Mouse (Mus musculus) embryonic facial prominence, embryonic 11.5 days (tissue): ENCODE measurements around the gene Zc3h18. TPM values are rescaled to one million over a fixed set of nuclear protein-coding genes. Genes with fewer than 3 reads are reported as not detected.

Experiments used
- ATAC-seq: fragments of 200-750 bp; cut with Nextera tagmentation; replicated peaks from 2 replicates; pipeline ENCODE4 v1.8.0; 2017; ENCODE audit warnings: low read depth; ENCODE audit not compliant: insufficient number of reproducible peaks, low FRiP score, low TSS enrichment
- DNase-seq: peaks from one replicate; pipeline ENCODE4 v3.0.0-alpha.2; 2015; ENCODE audit warnings: low spot score
- H3K27ac ChIP-seq: fragments of 300-500 bp; sonication (generic); replicated peaks from 2 replicates; pipeline ENCODE4 v1.5.1; 2014; ENCODE audit warnings: mild to moderate bottlenecking, low read depth, low read length, control low read depth
- H3K27me3 ChIP-seq: fragments of 300-500 bp; sonication (generic); 2 replicates; pipeline ENCODE4 v1.6.1; 2014; ENCODE audit warnings: mild to moderate bottlenecking, low read length, moderate library complexity, mixed read lengths; ENCODE audit not compliant: control insufficient read depth, insufficient read depth
- H3K36me3 ChIP-seq: fragments of 300-500 bp; sonication (generic); replicated peaks from 2 replicates; pipeline ENCODE4 v1.6.1; 2014; ENCODE audit warnings: low read depth, mild to moderate bottlenecking, low read length, moderate library complexity, mixed read lengths; ENCODE audit not compliant: control insufficient read depth, insufficient read depth
- H3K4me1 ChIP-seq: fragments of 300-500 bp; sonication (generic); 2 replicates; pipeline ENCODE4 v1.6.1; 2014; ENCODE audit warnings: low read length, mixed read lengths; ENCODE audit not compliant: control insufficient read depth, insufficient read depth
- H3K4me2 ChIP-seq: fragments of 300-500 bp; sonication (generic); 2 replicates; pipeline ENCODE4 v1.6.1; 2014; ENCODE audit warnings: low read depth, mild to moderate bottlenecking, control low read depth, low read length, moderate library complexity
- H3K4me3 ChIP-seq: fragments of 300-500 bp; sonication (generic); 2 replicates; pipeline ENCODE4 v1.5.1; 2014; ENCODE audit warnings: low read depth, low read length, control low read depth
- H3K9ac ChIP-seq: fragments of 300-500 bp; sonication (generic); replicated peaks from 2 replicates; pipeline ENCODE4 v1.6.1; 2014; ENCODE audit warnings: mild to moderate bottlenecking, control low read depth, low read length
- H3K9me3 ChIP-seq: fragments of 300-500 bp; sonication (generic); replicated peaks from 2 replicates; pipeline ENCODE4 v1.6.1; 2016; ENCODE audit warnings: mild to moderate bottlenecking, low read length, inconsistent platforms, mixed read lengths; ENCODE audit not compliant: control insufficient read depth
- WGBS: fragments of 180-500 bp; shearing (Covaris S2); extraction: QIAGEN DNeasy Blood & Tissue Kit; methylation state at CpG from one replicate; pipeline ENCODE4 v1.1.7; 2014; 5-methylcytosine and 5-hydroxymethylcytosine counted together
- polyA plus RNA-seq: library from polyadenylated mRNA; unstranded; fragments of >200 nt; fragmentation: Nextera tagmentation; extraction: Ambion mirVana; gene quantifications from 2 replicates; pipeline ENCODE4 v1.2.1, GENCODE M21; 2014

Gene Zc3h18
- polyA plus RNA-seq, 1 experiment from 2014 or later, result 40.1 TPM

DNA sequence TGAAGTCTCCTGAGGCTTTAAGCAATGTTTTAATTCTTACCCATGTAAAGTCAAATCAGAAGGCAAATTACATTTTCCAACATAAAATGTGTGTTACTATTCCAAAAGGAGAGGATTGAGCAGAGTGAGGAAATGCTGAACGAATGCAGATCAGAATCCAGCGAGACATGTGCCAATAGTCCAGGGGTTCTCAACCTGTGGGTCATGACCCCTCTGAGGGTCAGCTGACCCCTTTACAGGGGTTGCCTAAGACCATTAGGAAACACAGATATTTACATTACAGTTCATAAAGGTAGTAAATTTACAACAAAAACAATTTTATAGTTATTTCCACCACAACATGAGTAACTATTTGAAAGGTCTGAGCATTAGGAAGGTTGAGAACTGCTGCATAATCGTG lies 14.3 kb downstream of the Zc3h18 start:
- Histone ChIP-seq H3K27ac (no peak overlapping the region), H3K4me1 (no peaks in the 10 kb centered on the region), H3K36me3 (peaks cover 24% of the 10 kb centered on the region), H3K4me3 (no peak overlapping the region), H3K27me3 (no peaks in the 10 kb centered on the region), H3K9ac (no peak overlapping the region), H3K9me3 (no peaks in the 10 kb centered on the region), H3K4me2 (no peak overlapping the region)
- WGBS, result 90% methylated on average over 3 of the region's 3 CpGs
- DNase-seq, result no peak
- no peak for ATAC-seq

DNA sequence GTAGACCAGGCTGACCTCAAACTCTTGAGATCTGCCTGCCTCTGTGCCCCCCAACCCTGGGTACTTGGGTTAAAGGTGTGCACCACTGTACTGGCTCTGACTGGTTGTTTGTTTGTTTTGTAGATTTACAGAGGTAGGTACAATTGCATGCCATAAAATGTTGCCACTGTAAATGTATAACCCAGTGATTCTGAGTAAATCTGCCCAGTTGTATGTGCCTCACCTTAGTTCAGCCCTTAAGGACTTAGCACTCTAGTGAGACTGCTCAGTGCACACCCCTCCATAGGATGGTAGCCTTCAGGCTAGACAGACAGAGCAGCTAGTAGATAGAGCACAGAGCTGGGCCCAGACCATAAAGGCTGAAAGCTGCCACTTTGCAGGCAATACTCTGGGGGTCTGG lies 17.3 kb downstream of the Zc3h18 start:
- no peaks in the 10 kb centered on the region for H3K4me1 ChIP-seq
- H3K36me3 ChIP-seq, result peaks cover 12% of the 10 kb centered on the region
- H3K9ac ChIP-seq, result no peak overlapping the region
- no peak for ATAC-seq
- DNase-seq, result no peak
- H3K4me3 ChIP-seq, result no peak overlapping the region
- H3K4me2 ChIP-seq, result no peak overlapping the region
- no peaks in the 10 kb centered on the region for H3K9me3 ChIP-seq
- H3K27me3 ChIP-seq, result no peaks in the 10 kb centered on the region
- H3K27ac ChIP-seq, result no peak overlapping the region

DNA sequence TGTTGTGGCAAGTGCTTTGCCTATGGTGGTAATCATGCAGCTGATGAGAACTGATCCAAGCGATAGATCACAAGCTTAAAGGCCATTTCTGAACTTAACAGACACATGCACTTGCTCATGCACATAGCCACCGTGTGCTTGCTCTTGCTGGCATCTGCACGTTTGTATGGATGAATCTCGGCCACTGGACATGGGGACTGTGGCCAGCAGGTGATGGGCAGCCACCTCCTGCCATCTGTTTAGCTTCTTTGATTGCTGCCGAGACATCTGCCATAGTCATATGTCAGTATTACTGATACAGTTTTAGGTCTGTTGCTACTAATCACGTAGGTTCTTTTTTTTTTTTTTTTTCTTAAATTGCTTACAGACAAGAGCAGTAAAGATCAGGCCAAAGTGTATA lies 18.9 kb downstream of the Zc3h18 start:
- WGBS, result 86% methylated on average over 6 of the region's 6 CpGs
- Histone ChIP-seq H3K9ac (no peak overlapping the region), H3K4me3 (no peak overlapping the region), H3K4me2 (no peak overlapping the region), H3K27me3 (no peaks in the 10 kb centered on the region), H3K4me1 (no peaks in the 10 kb centered on the region), H3K9me3 (no peaks in the 10 kb centered on the region), H3K27ac (no peak overlapping the region), H3K36me3 (peaks cover 6% of the 10 kb centered on the region)
- ATAC-seq (no peak), DNase-seq (no peak)

DNA sequence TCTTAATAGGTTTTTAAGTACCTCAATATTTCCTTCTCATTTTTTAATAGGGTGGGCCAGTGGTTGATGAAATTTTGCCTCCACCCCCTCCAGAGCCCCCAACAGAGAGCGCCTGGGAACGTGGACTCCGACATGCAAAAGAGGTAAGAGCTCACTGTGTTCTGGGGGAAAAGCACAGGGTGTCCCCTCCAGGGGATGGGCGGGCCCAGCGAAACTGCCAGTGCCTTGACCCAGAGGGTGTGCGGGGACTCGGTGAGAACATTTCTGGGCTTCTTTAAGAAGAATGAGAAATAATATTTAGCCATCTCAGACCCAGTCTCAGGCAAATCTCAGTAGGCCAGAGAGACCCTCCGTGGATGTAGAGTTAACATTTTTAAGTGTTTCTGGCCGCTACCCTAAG lies 21.8 kb downstream of the Zc3h18 start:
- WGBS, result 93% methylated on average over 9 of the region's 9 CpGs
- ATAC-seq (no peak), DNase-seq (no peak)
- Histone ChIP-seq H3K27me3 (no peaks in the 10 kb centered on the region), H3K27ac (no peak overlapping the region), H3K4me2 (no peak overlapping the region), H3K9me3 (no peaks in the 10 kb centered on the region), H3K4me1 (no peaks in the 10 kb centered on the region), H3K9ac (no peak overlapping the region), H3K4me3 (no peak overlapping the region), H3K36me3 (peaks cover 14% of the 10 kb centered on the region)

DNA sequence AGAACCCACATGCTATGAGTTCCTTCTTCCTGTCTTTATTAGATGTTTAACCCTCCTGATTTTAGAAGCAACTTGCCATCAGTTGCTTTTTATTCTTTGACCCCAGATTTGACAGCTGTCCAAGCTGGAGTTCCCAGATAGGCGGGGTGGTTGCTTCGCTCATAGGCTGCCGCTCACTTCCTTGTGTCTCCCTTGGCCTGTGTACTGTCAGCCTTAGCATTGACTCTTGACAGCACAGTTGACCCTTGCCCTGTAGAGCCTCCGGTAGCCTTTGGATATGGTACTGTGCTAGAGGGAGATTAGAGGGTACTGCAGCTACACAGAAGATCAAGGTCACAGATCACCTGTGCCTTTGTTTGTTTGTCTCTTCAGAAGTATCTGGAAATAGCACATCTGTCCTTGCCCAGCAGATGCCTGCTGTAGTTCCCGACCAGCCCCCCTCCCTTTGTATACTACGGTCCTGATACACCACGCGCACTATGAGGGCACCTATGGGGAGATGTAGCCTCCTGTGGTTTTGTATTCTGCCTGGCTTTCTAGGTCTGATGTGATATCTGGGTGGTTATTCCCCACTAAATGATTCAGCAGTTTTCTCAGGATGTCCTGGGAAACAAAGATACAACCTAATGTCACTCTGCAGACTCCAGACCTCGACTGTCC lies 28.9 kb downstream of the Zc3h18 start:
- WGBS, result 91% methylated on average over 9 of the region's 9 CpGs

DNA sequence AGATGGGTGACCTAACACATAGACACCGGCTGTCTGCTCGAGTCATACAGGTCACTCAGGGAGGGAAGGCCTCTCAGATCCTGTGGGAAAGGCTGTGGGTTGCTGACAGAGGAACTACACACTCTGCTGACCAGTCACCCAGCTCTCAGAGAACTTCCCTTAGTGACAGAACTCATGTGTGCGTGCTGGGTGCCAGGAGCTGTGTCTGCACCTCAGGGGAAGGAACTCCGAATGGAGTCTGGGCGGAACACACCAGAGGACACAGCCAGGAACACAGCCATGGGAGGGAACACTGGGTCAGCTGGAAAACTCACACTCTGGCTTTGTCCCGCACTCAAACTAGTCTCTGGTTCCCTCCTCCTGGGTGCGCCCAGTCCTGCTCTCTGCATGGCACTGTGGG lies 31.3 kb downstream of the Zc3h18 start:
- H3K27me3 ChIP-seq, result no peaks in the 10 kb centered on the region
- peaks cover 27% of the 10 kb centered on the region for H3K36me3 ChIP-seq
- no peak for DNase-seq
- H3K27ac ChIP-seq, result no peak overlapping the region
- no peak overlapping the region for H3K9ac ChIP-seq
- no peak for ATAC-seq
- H3K9me3 ChIP-seq, result no peaks in the 10 kb centered on the region
- H3K4me3 ChIP-seq, result no peak overlapping the region
- no peak overlapping the region for H3K4me2 ChIP-seq
- no peaks in the 10 kb centered on the region for H3K4me1 ChIP-seq
- WGBS, result 94% methylated on average over 7 of the region's 7 CpGs

More for the DNA sequence above, 28.9 kb downstream of the Zc3h18 start:
- DNase-seq, result no peak
- H3K4me1 ChIP-seq, result no peaks in the 10 kb centered on the region
- H3K27me3 ChIP-seq, result no peaks in the 10 kb centered on the region
- H3K27ac ChIP-seq, result no peak overlapping the region
- no peak overlapping the region for H3K9ac ChIP-seq
- no peak for ATAC-seq
- no peaks in the 10 kb centered on the region for H3K9me3 ChIP-seq
- H3K36me3 ChIP-seq, result peaks cover 35% of the 10 kb centered on the region
- no peak overlapping the region for H3K4me3 ChIP-seq
- no peak overlapping the region for H3K4me2 ChIP-seq

DNA sequence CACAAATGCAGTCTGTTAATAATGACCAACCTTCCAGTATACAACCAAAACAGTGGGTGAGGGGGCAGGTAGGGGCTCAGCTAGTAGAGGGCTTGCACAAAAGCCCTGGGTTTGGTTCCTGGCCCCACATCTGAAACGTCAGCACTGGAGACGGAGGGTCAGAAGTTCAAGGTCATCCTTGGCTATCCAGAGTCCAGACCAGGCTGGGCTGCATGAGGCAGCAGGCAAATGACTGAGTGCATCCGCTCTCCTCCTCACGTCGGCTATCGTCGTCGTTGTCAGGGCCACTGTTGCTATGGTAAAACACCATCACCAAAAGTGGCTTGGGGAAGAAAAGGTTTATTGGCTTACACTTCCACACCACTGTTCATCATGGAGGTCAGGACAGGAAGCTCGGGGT lies 37.9 kb downstream of the Zc3h18 start:
- no peak for ATAC-seq
- Histone ChIP-seq H3K9ac (no peak overlapping the region), H3K4me1 (no peaks in the 10 kb centered on the region), H3K27ac (no peak overlapping the region), H3K36me3 (peaks cover 19% of the 10 kb centered on the region), H3K4me2 (no peak overlapping the region), H3K4me3 (no peak overlapping the region), H3K9me3 (no peaks in the 10 kb centered on the region), H3K27me3 (no peaks in the 10 kb centered on the region)
- DNase-seq, result no peak
- 90% methylated on average over 9 of the region's 9 CpGs for WGBS

DNA sequence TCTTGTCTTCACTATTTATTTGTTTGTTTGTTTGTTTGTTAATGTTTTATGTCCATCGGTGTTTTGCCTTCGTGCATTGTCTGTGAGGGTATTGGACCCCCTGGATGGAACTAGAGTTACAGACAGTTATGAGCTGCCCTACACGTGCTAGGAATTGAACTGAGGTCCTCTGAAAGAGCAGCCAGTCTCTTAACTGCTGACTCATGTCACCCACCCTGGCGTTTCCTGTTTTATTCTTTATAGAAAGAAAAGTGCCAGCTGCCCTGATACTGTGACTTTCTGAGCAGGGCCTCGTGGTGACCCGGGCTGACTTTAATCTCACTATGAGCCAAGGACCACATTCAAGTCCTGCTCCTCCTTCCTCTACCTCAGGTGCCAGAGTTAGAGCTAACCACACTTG lies 39.1 kb downstream of the Zc3h18 start:
- H3K9me3 ChIP-seq, result no peaks in the 10 kb centered on the region
- WGBS, result 91% methylated on average over 6 of the region's 6 CpGs

More for the DNA sequence above, 39.1 kb downstream of the Zc3h18 start:
- peaks cover 15% of the 10 kb centered on the region for H3K36me3 ChIP-seq
- no peaks in the 10 kb centered on the region for H3K4me1 ChIP-seq
- ATAC-seq (no peak), DNase-seq (no peak)
- H3K4me3 ChIP-seq, result no peak overlapping the region
- no peak overlapping the region for H3K4me2 ChIP-seq
- H3K9ac ChIP-seq, result no peak overlapping the region
- H3K27ac ChIP-seq, result no peak overlapping the region
- H3K27me3 ChIP-seq, result no peaks in the 10 kb centered on the region
